Mouse (Mus musculus) adrenal gland, adult (tissue): ENCODE measurements around the gene Acsbg2.
A peak's percentile ranks its signal among the peaks of the same experiment; 100 is the strongest.

Experiments used
- DNase-seq, 2 experiments: peaks; one replicate each; pipeline ENCODE4 v3.0.0; 2022 to 2023; ENCODE audit warnings: low spot score in 1 of 2; ENCODE audit not compliant: inconsistent age in 2 of 2

Gene Acsbg2

GRCm38 (mm10) chr17:56826718-56827117 is 47.5 kb downstream of the Acsbg2 start:
- no peak for DNase-seq

DNA sequence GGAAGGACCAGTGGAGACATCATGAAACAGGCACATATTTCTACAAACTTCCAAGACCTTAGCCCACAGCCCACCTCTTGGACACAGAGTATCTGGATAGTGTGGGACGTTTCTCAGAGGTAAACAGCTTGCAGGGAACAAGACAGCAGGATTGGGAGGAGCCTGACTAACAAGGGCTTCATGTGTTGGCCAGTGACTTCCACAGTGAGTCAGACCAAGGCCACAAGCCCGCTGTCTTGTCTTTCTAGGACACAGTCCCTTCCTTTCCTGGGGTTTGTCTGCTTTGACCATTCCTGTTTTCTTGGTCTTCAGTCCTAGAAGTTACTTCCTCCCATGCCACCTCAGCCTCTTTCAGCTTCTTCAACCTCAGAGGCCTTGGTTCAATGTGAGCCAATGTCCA is 50.9 kb downstream of the Acsbg2 start:
- DNase-seq = peak; percentile 43 to 81

GRCm38 (mm10) chr17:56822380-56822779 is 51.9 kb downstream of the Acsbg2 start:
- no peak for DNase-seq

GRCm38 (mm10) chr17:56819694-56820111 is 54.5 kb downstream of the Acsbg2 start:
- DNase-seq = no peak

DNA sequence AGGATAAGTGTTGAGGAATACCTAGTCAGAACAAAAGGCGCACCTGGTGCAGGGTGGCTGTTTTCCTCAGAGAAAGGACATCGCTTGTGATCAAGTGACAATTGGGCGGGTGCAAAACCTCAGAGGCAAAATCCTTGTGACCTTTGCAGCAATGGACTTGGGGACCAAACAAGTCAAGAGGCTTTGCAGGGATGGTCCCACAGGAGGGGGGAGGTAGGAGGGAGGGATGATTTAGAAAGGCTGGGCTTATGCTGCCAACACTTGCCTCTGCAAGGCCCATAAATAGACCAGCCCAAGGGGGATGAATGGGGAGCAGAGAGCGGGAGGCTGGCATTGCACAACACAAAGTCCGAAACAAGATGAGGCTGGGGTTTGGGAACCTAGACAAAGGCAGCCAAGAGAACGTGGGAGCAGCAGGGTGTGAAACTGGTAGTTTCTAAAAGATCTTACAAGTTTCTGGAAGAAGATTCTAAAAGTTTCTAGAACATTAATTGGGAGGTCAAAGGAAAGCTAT is 55.2 kb downstream of the Acsbg2 start:
- peak in 1 of 2 experiments; percentile 46 for DNase-seq

DNA sequence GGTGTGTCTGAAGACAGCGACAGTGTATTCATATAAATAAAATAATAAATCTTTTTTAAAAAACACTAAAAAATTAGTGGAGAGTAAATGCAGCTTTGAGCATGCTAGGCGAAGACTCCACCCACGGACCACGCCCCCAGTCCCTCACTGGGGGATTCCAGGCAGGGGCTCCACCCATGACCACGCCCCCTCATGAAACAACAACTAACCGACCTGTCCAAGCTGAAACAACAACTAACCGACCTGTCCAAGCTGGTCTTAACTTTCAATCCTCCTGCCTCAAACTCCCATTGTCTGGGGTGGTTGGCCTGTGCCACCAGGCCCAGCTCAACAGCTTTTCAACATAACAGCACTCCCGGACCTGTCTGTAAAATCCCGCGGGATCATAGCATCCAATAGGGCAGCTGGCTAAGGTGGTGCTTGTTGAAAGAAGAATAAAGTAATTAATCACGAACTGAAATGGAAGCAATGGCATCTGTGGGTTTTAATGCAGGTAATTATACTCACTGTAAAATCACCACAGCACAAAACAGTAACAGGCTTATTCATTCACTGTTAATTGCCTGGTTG is 56.1 kb downstream of the Acsbg2 start:
- no peak for DNase-seq

GRCm38 (mm10) chr17:56815057-56815345 is 59.2 kb downstream of the Acsbg2 start:
- DNase-seq = no peak

DNA sequence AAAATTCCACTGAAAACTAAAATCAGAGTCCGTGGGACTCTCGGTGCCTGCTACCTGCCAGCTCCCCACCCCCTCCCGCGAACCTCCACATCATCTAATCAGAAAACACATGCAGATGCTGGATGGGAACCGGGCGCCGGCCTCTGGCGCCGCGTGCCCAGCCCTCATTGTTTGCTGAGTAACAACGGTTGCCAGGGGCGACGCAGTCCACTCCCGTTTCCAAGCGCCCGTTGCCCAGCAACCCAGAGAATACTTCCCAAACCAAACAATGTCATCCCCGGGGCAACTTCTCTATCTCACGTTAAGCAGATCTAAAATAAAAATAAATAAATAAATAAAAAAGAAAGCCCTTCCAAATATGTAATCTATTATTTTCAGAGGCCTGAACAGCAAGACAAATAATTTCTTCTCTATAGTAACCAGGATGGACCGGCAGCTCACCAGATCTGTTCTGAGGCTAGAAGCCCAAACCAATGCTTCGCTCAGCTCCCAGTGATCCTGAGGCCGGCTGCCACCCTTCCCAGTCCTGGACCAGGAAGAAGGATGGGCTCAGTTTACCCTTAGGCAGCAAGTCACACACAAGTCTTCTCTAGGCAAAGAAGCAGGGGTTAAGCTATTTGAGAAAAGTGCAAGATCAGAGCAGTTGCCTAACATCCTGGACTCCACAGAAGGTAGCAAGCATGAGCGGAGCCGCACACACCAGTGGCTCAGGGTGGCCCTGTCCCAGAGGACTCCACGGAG is 59.8 kb downstream of the Acsbg2 start:
- peak; percentile 72 to 84 for DNase-seq

DNA sequence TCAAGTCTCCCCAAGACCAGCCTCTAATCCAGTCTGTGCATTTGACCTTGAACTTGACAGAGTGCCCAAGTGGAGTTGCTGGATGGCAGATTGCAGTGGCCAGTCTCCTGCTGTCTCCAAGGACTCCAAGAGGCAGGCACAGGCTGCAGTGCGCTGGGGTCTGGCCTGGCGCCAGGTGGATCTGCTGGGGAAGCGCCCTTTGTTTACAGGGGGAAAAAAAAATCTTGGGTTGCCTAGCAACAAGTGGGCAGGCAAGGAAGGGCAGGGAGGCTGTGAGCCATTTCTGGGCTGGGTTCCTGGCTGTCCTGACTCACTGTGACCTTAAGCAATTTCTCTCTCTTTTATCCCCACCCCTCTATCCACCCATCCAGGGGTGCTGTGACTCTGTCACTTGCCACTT is 64.0 kb downstream of the Acsbg2 start:
- DNase-seq = peak; percentile 97 to 98

DNA sequence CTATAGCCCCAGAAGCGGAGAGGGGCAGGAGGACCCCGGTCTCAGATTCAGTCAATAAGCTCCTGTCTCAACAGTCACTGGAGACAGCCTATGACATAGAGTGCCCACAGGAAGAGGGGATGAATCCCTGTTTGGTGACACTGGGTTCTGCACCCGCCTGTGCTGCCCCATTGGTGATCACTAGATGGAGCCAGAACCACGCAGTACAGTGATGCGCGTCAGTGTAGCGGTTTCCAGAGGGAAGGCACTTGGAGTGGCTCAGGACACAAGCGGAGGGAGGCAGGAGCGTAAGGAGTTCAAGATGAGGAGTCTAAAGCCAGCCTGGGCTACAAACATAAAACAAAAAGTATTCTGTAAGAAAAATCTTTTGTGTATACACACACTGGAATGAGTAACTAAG is 65.7 kb downstream of the Acsbg2 start:
- peak; percentile 86 to 95 for DNase-seq

DNA sequence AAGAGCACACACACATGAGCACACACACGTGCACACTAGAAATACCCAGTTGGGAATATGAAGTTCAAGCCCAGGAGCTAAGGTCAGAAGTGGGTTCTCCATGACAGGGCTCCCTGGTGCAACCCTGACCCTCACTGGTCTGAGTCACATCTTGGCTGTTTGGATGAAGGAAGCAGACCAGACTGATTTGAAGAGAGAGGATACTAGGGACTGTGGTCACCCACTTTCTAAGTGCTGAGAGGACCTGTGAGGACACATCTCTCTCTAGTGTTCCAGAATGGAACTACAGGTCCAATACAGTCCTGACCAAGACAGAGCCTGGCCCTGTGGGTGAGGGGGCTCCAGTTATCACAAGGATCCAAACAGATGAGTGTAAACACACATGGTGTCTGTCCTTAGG is 68.5 kb downstream of the Acsbg2 start:
- DNase-seq = peak; percentile 67 to 84

- DNase-seq = peak; percentile 79 to 92
These were observed 69.3 kb downstream of the Acsbg2 start for GRCm38 (mm10) chr17:56804952-56805351.

DNA sequence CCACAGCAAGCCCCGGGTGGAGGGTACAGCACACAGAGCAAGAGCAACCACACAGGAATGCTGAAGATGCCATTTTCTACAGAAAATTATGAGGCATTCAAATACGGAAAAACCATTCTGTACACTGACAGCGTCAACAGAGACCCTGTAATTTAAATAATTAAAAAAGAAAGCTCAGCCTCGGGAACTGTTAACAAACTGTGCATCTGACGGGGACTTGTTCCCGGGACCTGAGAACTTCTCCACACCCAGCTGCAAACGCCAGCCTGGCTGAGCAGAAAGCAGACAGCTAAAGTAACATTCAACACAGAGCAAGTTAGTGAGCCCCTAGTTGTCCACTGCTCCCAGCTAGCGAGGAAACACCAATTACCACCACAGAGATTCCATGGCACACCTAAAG is 72.2 kb downstream of the Acsbg2 start:
- DNase-seq = no peak

- DNase-seq = no peak
These were observed 75.0 kb downstream of the Acsbg2 start for GRCm38 (mm10) chr17:56799276-56799675.

DNA sequence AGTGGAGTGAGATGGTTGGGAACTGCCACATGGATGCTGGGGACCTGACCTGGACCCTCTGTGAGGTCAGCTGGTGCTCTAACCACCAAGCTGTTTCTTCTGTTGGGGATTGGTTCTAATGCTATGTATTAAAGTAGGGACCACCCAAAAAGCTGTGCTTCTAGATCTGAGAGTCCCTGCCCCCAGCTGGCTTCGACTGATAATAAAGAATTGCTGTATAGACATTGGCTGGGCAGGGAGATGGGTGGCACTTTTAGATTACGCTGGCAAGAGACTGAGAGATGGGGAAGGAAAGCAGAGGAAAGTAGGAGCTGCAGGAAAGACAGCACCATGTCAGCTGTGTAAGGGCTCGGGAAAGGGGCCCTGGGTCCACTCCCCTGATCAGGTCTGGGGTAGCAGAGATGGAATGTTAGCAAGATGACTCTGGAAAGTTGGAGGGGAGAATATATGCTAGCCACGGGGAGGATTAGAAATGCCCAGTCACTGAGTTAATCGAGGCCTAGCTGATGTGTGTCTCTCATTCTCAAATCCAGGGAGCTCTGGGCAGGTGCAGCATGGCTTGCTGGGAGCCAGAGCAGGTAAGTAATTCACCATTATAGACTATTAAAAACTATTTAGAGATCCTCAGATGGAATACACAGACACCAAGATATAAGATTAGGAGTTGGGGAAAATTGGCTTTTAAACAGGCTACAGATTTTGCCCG is 80.5 kb downstream of the Acsbg2 start:
- no peak for DNase-seq
